Mouse (Mus musculus) hindbrain, embryonic 13.5 days (tissue): ENCODE data around the gene Tmem164. TPM values are rescaled to one million over a fixed set of nuclear protein-coding genes. Genes with fewer than 3 reads are reported as not detected.

Experiments used
- ATAC-seq: fragments of 200-750 bp; cut with Nextera tagmentation; 2 replicates; pipeline ENCODE4 v1.8.0; 2017; ENCODE audit warnings: moderate TSS enrichment; ENCODE audit not compliant: low FRiP score
- H3K27ac ChIP-seq: fragments of 300-500 bp; sonication (generic); 2 replicates; pipeline ENCODE4 v1.5.1; 2015; ENCODE audit warnings: inconsistent platforms, mild to moderate bottlenecking, moderate library complexity
- H3K27me3 ChIP-seq: fragments of 300-500 bp; sonication (generic); 2 replicates; pipeline ENCODE4 v1.6.1; 2015; ENCODE audit warnings: mild to moderate bottlenecking, inconsistent platforms
- H3K36me3 ChIP-seq: fragments of 300-500 bp; sonication (generic); 2 replicates; pipeline ENCODE4 v1.6.1; 2015; ENCODE audit warnings: mild to moderate bottlenecking, inconsistent platforms
- H3K4me1 ChIP-seq: fragments of 300-500 bp; sonication (generic); replicated peaks from 2 replicates; pipeline ENCODE4 v1.6.1; 2015; ENCODE audit warnings: inconsistent platforms
- H3K4me2 ChIP-seq: fragments of 300-500 bp; sonication (generic); 2 replicates; pipeline ENCODE4 v1.6.1; 2015; ENCODE audit warnings: inconsistent platforms, mild to moderate bottlenecking, moderate library complexity
- H3K4me3 ChIP-seq: fragments of 300-500 bp; sonication (generic); 2 replicates; pipeline ENCODE4 v1.5.1; 2015; ENCODE audit warnings: mild to moderate bottlenecking, inconsistent platforms
- H3K9ac ChIP-seq: fragments of 300-500 bp; sonication (generic); 2 replicates; pipeline ENCODE4 v1.6.1; 2015; ENCODE audit warnings: mild to moderate bottlenecking, inconsistent platforms
- H3K9me3 ChIP-seq: fragments of 300-500 bp; sonication (generic); 2 replicates; pipeline ENCODE4 v1.6.1; 2016; ENCODE audit warnings: inconsistent platforms
- WGBS: fragments of 180-500 bp; shearing (Covaris S2); methylation state at CpG from one replicate; pipeline ENCODE4 v1.1.7; 2015; 5-methylcytosine and 5-hydroxymethylcytosine counted together
- polyA plus RNA-seq: library from polyadenylated mRNA; unstranded; fragments of >200 nt; fragmentation: Nextera tagmentation; extraction: Ambion mirVana; gene quantifications from 2 replicates; pipeline ENCODE4 v1.2.1, GENCODE M21; 2015

The Tmem164 gene
- polyA plus RNA-seq, 1 experiment from 2014 or later: 28.4 TPM

DNA sequence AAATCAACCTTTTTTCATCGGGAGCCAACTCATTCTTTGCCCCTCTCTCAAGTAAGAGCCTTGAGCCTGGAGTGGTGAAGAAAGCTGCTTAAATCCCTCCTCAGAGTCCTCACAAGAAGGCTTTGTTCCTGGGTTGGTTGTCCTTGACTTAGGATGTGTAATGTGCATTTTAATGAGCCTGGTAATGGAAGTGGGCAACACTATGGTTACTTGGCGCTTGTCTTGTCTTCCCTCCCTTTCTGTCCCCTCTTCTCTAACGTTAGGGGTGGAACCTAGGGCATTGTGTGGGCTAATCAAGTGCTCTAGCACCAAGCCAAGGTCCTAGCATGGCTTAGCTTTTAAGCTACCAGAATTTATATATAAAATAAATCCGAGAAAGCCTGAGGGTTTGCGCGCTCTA, 88.5 kb downstream of the Tmem164 start:
- WGBS: 81% methylated on average over 6 of the region's 6 CpGs
- H3K36me3 ChIP-seq: no peaks in the 10 kb centered on the region

GRCm38 (mm10) chrX:142773658-142774057, 92.5 kb downstream of the Tmem164 start:
- no peak overlapping the region for H3K4me3 ChIP-seq
- no peak for ATAC-seq

More for the DNA sequence above, 88.5 kb downstream of the Tmem164 start:
- H3K4me3 ChIP-seq: no peak overlapping the region
- 0 out of 2 replicates have a peak, but pooled peaks cover 9% of the 10 kb centered on the region for H3K27me3 ChIP-seq
- no peak for ATAC-seq
- H3K4me2 ChIP-seq: no peak overlapping the region
- H3K4me1 ChIP-seq: no peaks in the 10 kb centered on the region
- H3K27ac ChIP-seq: no peak overlapping the region
- H3K9me3 ChIP-seq: no peaks in the 10 kb centered on the region
- no peak overlapping the region for H3K9ac ChIP-seq

GRCm38 (mm10) chrX:142776131-142776530, 94.9 kb downstream of the Tmem164 start:
- Histone ChIP-seq H3K4me1 (no peaks in the 10 kb centered on the region), H3K27me3 (peaks cover 16% of the 10 kb centered on the region; the same call in 1 of the 2 replicates), H3K27ac (no peak overlapping the region), H3K4me3 (no peak overlapping the region), H3K36me3 (peaks cover 5% of the 10 kb centered on the region; the same call in 1 of the 2 replicates), H3K4me2 (no peak overlapping the region), H3K9me3 (no peaks in the 10 kb centered on the region), H3K9ac (no peak overlapping the region)
- WGBS: 70% methylated on average over 4 of the region's 4 CpGs
- ATAC-seq: no peak

More at GRCm38 (mm10) chrX:142773658-142774057, 92.5 kb downstream of the Tmem164 start:
- 98% methylated on average over 4 of the region's 4 CpGs for WGBS
- no peaks in the 10 kb centered on the region for H3K4me1 ChIP-seq
- H3K27ac ChIP-seq: no peak overlapping the region
- 0 out of 2 replicates have a peak, but pooled peaks cover 13% of the 10 kb centered on the region for H3K27me3 ChIP-seq
- no peak overlapping the region for H3K9ac ChIP-seq
- no peaks in the 10 kb centered on the region for H3K9me3 ChIP-seq
- H3K36me3 ChIP-seq: peaks cover 5% of the 10 kb centered on the region; the same call in 1 of the 2 replicates
- no peak overlapping the region for H3K4me2 ChIP-seq

DNA sequence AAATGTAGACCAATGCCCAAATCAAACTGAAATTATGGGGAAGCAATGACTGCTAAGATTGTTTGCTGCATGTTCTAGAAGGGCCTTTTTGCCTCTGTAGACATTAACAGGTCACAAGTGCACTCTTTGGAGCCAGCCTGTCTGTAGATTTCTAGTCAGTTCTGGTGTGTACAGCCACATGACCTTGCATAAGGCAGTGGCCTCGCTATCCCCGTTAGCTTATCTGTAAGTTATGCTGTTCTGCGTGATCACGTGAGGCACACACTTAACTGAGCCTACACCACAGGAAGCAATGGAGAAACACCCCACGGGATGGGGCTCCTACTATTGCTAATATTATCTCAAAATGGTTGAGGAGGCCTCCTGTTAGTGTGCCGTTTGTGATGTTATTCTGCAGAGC, 97.4 kb downstream of the Tmem164 start:
- Histone ChIP-seq H3K4me1 (no peaks in the 10 kb centered on the region), H3K27ac (no peak overlapping the region), H3K27me3 (peaks cover 12% of the 10 kb centered on the region; the same call in 1 of the 2 replicates), H3K4me3 (no peak overlapping the region), H3K4me2 (no peak overlapping the region), H3K9me3 (no peaks in the 10 kb centered on the region), H3K36me3 (peaks cover 5% of the 10 kb centered on the region; the same call in 1 of the 2 replicates), H3K9ac (no peak overlapping the region)
- 76% methylated on average over 6 of the region's 6 CpGs for WGBS
- no peak for ATAC-seq

DNA sequence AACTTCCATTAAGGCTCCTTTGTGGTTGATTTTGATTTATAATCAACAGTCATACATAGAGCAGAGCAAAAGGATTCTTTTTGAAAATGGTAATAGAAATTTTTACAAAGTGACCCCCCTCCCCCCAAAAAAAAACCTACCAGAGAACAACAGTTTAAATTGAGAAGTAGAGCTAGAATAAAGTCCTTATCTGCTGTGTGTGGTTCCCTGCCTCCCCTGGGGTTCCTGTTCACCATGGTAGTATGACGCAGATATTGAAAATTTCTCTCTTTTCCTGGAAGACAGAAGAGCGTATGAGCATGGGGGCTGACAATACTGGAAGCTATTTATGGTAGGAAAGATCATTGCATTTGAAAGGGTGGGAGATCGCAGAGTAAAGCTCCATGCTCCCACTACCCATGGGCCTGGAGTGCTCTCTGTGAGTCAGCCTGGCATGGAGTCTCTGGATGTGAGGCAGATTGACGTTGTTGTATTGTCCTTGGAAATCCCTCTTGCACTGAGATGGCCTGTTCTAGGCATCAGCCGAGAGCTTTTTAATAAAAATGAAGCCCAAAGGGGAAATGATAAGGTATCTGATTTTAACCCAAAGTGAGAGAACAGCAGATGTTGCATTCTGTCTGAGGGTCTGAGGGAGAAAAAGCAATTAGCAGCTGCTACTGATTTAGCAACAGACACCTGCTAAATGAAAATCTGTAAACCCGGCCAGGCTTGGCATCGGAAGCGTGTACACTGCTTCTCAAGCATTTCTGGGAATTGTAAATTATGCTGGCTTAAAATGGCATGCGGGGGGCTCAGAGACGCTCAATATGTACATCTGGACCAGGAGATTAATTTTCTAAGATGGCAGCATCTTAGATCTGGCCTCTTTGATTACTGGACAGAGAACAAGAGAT, 105.2 kb downstream of the Tmem164 start:
- Histone ChIP-seq H3K27me3 (0 out of 2 replicates have a peak, but pooled peaks cover 2% of the 10 kb centered on the region), H3K9me3 (no peaks in the 10 kb centered on the region), H3K36me3 (no peaks in the 10 kb centered on the region), H3K4me3 (no peak overlapping the region), H3K9ac (no peak overlapping the region), H3K4me1 (0 out of 2 replicates have a peak, but pooled peaks cover 3% of the 10 kb centered on the region), H3K27ac (peak overlapping the region; percentile 20; the same call in 1 of the 2 replicates), H3K4me2 (no peak overlapping the region)
- WGBS: 64% methylated on average over 10 of the region's 10 CpGs
- ATAC-seq: peak; percentile 63; the same call in 1 of the 2 replicates

GRCm38 (mm10) chrX:142792185-142792584, 111.0 kb downstream of the Tmem164 start:
- no peaks in the 10 kb centered on the region for H3K4me1 ChIP-seq
- no peak for ATAC-seq
- H3K4me2 ChIP-seq: no peak overlapping the region
- no peak overlapping the region for H3K4me3 ChIP-seq
- no peak overlapping the region for H3K27ac ChIP-seq
- no peak overlapping the region for H3K9ac ChIP-seq
- H3K9me3 ChIP-seq: no peaks in the 10 kb centered on the region
- 83% methylated on average over 2 of the region's 2 CpGs for WGBS
- H3K36me3 ChIP-seq: no peaks in the 10 kb centered on the region
- 0 out of 2 replicates have a peak, but pooled peaks cover 4% of the 10 kb centered on the region for H3K27me3 ChIP-seq

- Histone ChIP-seq H3K9me3 (no peaks in the 10 kb centered on the region), H3K4me1 (no peaks in the 10 kb centered on the region), H3K9ac (no peak overlapping the region), H3K4me2 (no peak overlapping the region), H3K27ac (no peak overlapping the region), H3K4me3 (no peak overlapping the region), H3K27me3 (0 out of 2 replicates have a peak, but pooled peaks cover 4% of the 10 kb centered on the region), H3K36me3 (no peaks in the 10 kb centered on the region)
- 68% methylated on average over 4 of the region's 4 CpGs for WGBS
- ATAC-seq: no peak
Observed at GRCm38 (mm10) chrX:142794069-142794610, 112.9 kb downstream of the Tmem164 start.

DNA sequence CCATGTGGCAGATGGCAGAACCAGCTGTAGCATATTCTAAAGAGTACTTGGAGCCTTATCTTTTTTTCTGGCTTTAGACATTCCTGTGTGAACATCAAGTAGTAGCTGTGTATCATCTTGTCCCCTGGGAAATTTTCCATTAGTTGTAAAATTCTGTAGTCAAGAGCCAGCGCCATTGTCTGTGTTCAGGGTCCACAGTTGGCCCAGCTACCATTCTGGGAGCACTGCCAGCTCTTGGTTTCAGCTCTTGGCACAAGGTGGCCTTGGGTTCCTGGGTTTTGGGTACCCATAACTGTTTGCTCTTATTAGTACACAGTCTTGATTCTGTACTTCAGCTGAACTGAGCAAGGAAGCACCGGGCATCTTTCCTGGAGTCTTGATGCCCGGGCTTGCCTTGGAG, 123.4 kb downstream of the Tmem164 start:
- Histone ChIP-seq H3K9me3 (no peaks in the 10 kb centered on the region), H3K27me3 (peaks cover 4% of the 10 kb centered on the region; the same call in 1 of the 2 replicates), H3K36me3 (no peaks in the 10 kb centered on the region), H3K4me2 (no peak overlapping the region), H3K4me3 (no peak overlapping the region), H3K27ac (no peak overlapping the region), H3K9ac (no peak overlapping the region), H3K4me1 (no peaks in the 10 kb centered on the region)
- 89% methylated on average over 3 of the region's 3 CpGs for WGBS
- no peak for ATAC-seq

GRCm38 (mm10) chrX:142806126-142806525, 124.9 kb downstream of the Tmem164 start:
- 87% methylated on average over 6 of the region's 6 CpGs for WGBS
- H3K27me3 ChIP-seq: peaks cover 4% of the 10 kb centered on the region; the same call in 1 of the 2 replicates
- H3K4me1 ChIP-seq: no peaks in the 10 kb centered on the region
- H3K27ac ChIP-seq: no peak overlapping the region
- ATAC-seq: no peak
- H3K4me2 ChIP-seq: no peak overlapping the region
- H3K36me3 ChIP-seq: no peaks in the 10 kb centered on the region
- H3K9ac ChIP-seq: no peak overlapping the region
- no peaks in the 10 kb centered on the region for H3K9me3 ChIP-seq
- H3K4me3 ChIP-seq: no peak overlapping the region

GRCm38 (mm10) chrX:142806620-142807061, 125.4 kb downstream of the Tmem164 start:
- H3K4me2 ChIP-seq: no peak overlapping the region
- no peak for ATAC-seq
- H3K36me3 ChIP-seq: no peaks in the 10 kb centered on the region
- no peaks in the 10 kb centered on the region for H3K4me1 ChIP-seq
- 43% methylated on average over 10 of the region's 10 CpGs for WGBS
- H3K4me3 ChIP-seq: no peak overlapping the region
- no peak overlapping the region for H3K9ac ChIP-seq
- H3K9me3 ChIP-seq: no peaks in the 10 kb centered on the region
- H3K27me3 ChIP-seq: peaks cover 4% of the 10 kb centered on the region; the same call in 1 of the 2 replicates
- no peak overlapping the region for H3K27ac ChIP-seq

GRCm38 (mm10) chrX:142808411-142808810, 127.2 kb downstream of the Tmem164 start:
- WGBS: 44% methylated on average over 9 of the region's 9 CpGs
- H3K4me1 ChIP-seq: no peaks in the 10 kb centered on the region
- H3K27ac ChIP-seq: no peak overlapping the region
- no peak for ATAC-seq
- H3K36me3 ChIP-seq: no peaks in the 10 kb centered on the region
- H3K9me3 ChIP-seq: no peaks in the 10 kb centered on the region
- H3K27me3 ChIP-seq: peaks cover 4% of the 10 kb centered on the region; the same call in 1 of the 2 replicates
- no peak overlapping the region for H3K4me3 ChIP-seq
- no peak overlapping the region for H3K9ac ChIP-seq
- H3K4me2 ChIP-seq: no peak overlapping the region

DNA sequence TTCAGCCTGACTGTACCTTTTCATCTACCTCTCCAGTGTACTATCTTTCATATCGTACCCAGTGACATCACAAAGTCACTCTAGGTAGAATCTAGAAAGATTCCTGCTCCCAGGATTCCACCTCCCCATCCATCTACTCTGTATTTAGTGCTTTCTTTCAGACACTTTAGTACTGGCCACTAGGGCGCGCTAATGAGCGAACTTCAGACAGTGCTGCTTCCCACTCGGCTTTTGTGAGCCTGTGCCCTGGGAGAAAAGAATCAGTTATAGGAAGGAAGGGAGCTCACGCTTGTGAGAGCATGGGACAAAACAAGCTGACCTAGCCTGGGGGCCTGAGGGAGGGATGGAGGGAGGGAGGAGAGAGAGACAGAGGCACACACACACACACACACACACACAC, 131.9 kb downstream of the Tmem164 start:
- Histone ChIP-seq H3K4me2 (no peak overlapping the region), H3K36me3 (no peaks in the 10 kb centered on the region), H3K27ac (no peak overlapping the region)

More for the DNA sequence above, 131.9 kb downstream of the Tmem164 start:
- WGBS: 18% methylated on average over 6 of the region's 6 CpGs
- H3K27me3 ChIP-seq: no peaks in the 10 kb centered on the region
- H3K9ac ChIP-seq: no peak overlapping the region
- no peaks in the 10 kb centered on the region for H3K4me1 ChIP-seq
- H3K9me3 ChIP-seq: no peaks in the 10 kb centered on the region
- H3K4me3 ChIP-seq: no peak overlapping the region
- peak; percentile 54; the same call in 1 of the 2 replicates for ATAC-seq
